Mouse (Mus musculus): ENCODE results near the gene Hbs1l.
"Not testable (repeated sequence)": the region's sequence is repeated elsewhere in the genome, so short reads cannot be mapped to it uniquely, and the experiment has no call there.

The Hbs1l gene

GRCm38 (mm10) chr10:21357986-21358385, 62.2 kb downstream of the Hbs1l start:
- in situ Hi-C loops (cut with MboI, MseI): no loop called here

- in situ Hi-C loops (cut with MboI, MseI): no loop called here
Measured at GRCm38 (mm10) chr10:21359086-21359485, 63.3 kb downstream of the Hbs1l start.

- in situ Hi-C loops (cut with MboI, MseI): no loop called here
Measured at GRCm38 (mm10) chr10:21361871-21362270, 66.1 kb downstream of the Hbs1l start.

- in situ Hi-C loops (cut with MboI, MseI): no loop called here
Measured at GRCm38 (mm10) chr10:21363297-21363696, 67.5 kb downstream of the Hbs1l start.

GRCm38 (mm10) chr10:21364946-21365345, 69.2 kb downstream of the Hbs1l start:
- in situ Hi-C loops (cut with MboI, MseI): no loop called here

- in situ Hi-C loops (cut with MboI, MseI): no loop called here
Measured at GRCm38 (mm10) chr10:21365897-21366296, 70.1 kb downstream of the Hbs1l start.

- in situ Hi-C loops (cut with MboI, MseI): no loop called here
Measured at GRCm38 (mm10) chr10:21366471-21366870, 70.7 kb downstream of the Hbs1l start.

- in situ Hi-C loops (cut with MboI, MseI): no loop called here
Measured at GRCm38 (mm10) chr10:21367481-21367880, 71.7 kb downstream of the Hbs1l start.

GRCm38 (mm10) chr10:21369586-21369985, 73.8 kb downstream of the Hbs1l start:
- in situ Hi-C loops (cut with MboI, MseI): no loop called here

GRCm38 (mm10) chr10:21372271-21372670, 76.5 kb downstream of the Hbs1l start:
- in situ Hi-C loops (cut with MboI, MseI): no loop called here

- in situ Hi-C loops (cut with MboI, MseI): no loop called here
Measured at GRCm38 (mm10) chr10:21376682-21377473, 81.1 kb downstream of the Hbs1l start, which contains the start of gene Aldh8a1. Gene Aldh8a1, plus strand, starts transcription at chr10:21377291.

- in situ Hi-C loops (cut with MboI, MseI): no loop called here
Measured at GRCm38 (mm10) chr10:21378196-21378944, 82.6 kb downstream of the Hbs1l start.

GRCm38 (mm10) chr10:21382914-21383313, 87.1 kb downstream of the Hbs1l start:
- in situ Hi-C loops (cut with MboI, MseI): loop anchor here (5.0 kb wide), 1 partner anchor 229 kb away; no protein-coding TSS in a partner anchor

- in situ Hi-C loops (cut with MboI, MseI): loop anchor here (5.0 kb wide), 1 partner anchor 617 kb away; no protein-coding TSS in a partner anchor
Measured at GRCm38 (mm10) chr10:21385111-21385663, 89.4 kb downstream of the Hbs1l start.

GRCm38 (mm10) chr10:21389075-21389474, 93.3 kb downstream of the Hbs1l start:
- in situ Hi-C loops (cut with MboI, MseI): loop anchor here (5.0 kb wide), 1 partner anchor 613 kb away; no protein-coding TSS in a partner anchor

- in situ Hi-C loops (cut with MboI, MseI): no loop called here
Measured at GRCm38 (mm10) chr10:21390440-21390839, 94.7 kb downstream of the Hbs1l start.

GRCm38 (mm10) chr10:21391286-21391685, 95.5 kb downstream of the Hbs1l start:
- in situ Hi-C loops (cut with MboI, MseI): no loop called here

- in situ Hi-C loops (cut with MboI, MseI): no loop called here
Measured at GRCm38 (mm10) chr10:21393390-21393789, 97.6 kb downstream of the Hbs1l start.

- in situ Hi-C loops (cut with MboI, MseI): no loop called here
Measured at GRCm38 (mm10) chr10:21395426-21396139, 99.8 kb downstream of the Hbs1l start.

- in situ Hi-C loops (cut with MboI, MseI): not testable (repeated sequence)
Measured at GRCm38 (mm10) chr10:21398873-21399425, 103.2 kb downstream of the Hbs1l start.

- in situ Hi-C loops (cut with MboI, MseI): no loop called here
Measured at GRCm38 (mm10) chr10:21399622-21400021, 103.8 kb downstream of the Hbs1l start.
